Mouse (Mus musculus) MEL-GATA-1-ER (cell line): ENCODE measurements around the gene Ptpn6.
"Not testable (repeated sequence)": the region's sequence is repeated elsewhere in the genome, so short reads cannot be mapped to it uniquely, and the experiment has no call there.

Experiments used
- DNase-seq: peaks from one replicate; pipeline ENCODE4 v3.0.0-alpha.2; 2012; ENCODE audit warnings: low read depth; ENCODE audit errors: extremely low read depth

Ptpn6 gene

GRCm38 (mm10) chr6:124699962-124700610 lies 38.4 kb downstream of the Ptpn6 start:
- DNase-seq: no peak

GRCm38 (mm10) chr6:124699366-124699765 lies 39.1 kb downstream of the Ptpn6 start:
- DNase-seq: no peak

- no peak for DNase-seq
These were observed 39.8 kb downstream of the Ptpn6 start for GRCm38 (mm10) chr6:124698751-124699150.

GRCm38 (mm10) chr6:124696441-124697150 lies 41.9 kb downstream of the Ptpn6 start:
- no peak for DNase-seq

- no peak for DNase-seq
These were observed 44.2 kb downstream of the Ptpn6 start for GRCm38 (mm10) chr6:124694166-124694955.

- DNase-seq: no peak
These were observed 45.1 kb downstream of the Ptpn6 start for GRCm38 (mm10) chr6:124693243-124693981.

GRCm38 (mm10) chr6:124690517-124690916 lies 48.0 kb downstream of the Ptpn6 start:
- DNase-seq: no peak

GRCm38 (mm10) chr6:124689011-124689410 lies 49.5 kb downstream of the Ptpn6 start:
- no peak for DNase-seq

GRCm38 (mm10) chr6:124688151-124688758 lies 50.3 kb downstream of the Ptpn6 start:
- no peak for DNase-seq

- not testable (repeated sequence) for DNase-seq
These were observed 51.9 kb downstream of the Ptpn6 start for GRCm38 (mm10) chr6:124686644-124687043.

GRCm38 (mm10) chr6:124685606-124686386 lies 52.7 kb downstream of the Ptpn6 start:
- DNase-seq: peak; percentile 95

- peak; percentile 73 for DNase-seq
These were observed 54.7 kb downstream of the Ptpn6 start for GRCm38 (mm10) chr6:124683591-124684417.

- not testable (repeated sequence) for DNase-seq
These were observed 56.2 kb downstream of the Ptpn6 start for GRCm38 (mm10) chr6:124682291-124682690.

- no peak for DNase-seq
These were observed 59.0 kb downstream of the Ptpn6 start for GRCm38 (mm10) chr6:124679486-124679885.

GRCm38 (mm10) chr6:124678769-124679168 lies 59.7 kb downstream of the Ptpn6 start:
- no peak for DNase-seq

GRCm38 (mm10) chr6:124676171-124676570 lies 62.3 kb downstream of the Ptpn6 start:
- DNase-seq: no peak

- no peak for DNase-seq
These were observed 63.9 kb downstream of the Ptpn6 start for GRCm38 (mm10) chr6:124674591-124674990.

- no peak for DNase-seq
These were observed 64.9 kb downstream of the Ptpn6 start for GRCm38 (mm10) chr6:124673619-124674018.

GRCm38 (mm10) chr6:124672100-124672499 lies 66.4 kb downstream of the Ptpn6 start:
- no peak for DNase-seq
